Mouse (Mus musculus): Measurements from ENCODE around the gene Tnfrsf14. TPM values are rescaled to one million over a fixed set of nuclear protein-coding genes. Genes with fewer than 3 reads are reported as not detected.
A peak's percentile ranks its signal among the peaks of the same experiment; 100 is the strongest.

Tnfrsf14 gene
- polyA plus RNA-seq, 1 experiment from 2014 or later: 1.5 TPM

DNA sequence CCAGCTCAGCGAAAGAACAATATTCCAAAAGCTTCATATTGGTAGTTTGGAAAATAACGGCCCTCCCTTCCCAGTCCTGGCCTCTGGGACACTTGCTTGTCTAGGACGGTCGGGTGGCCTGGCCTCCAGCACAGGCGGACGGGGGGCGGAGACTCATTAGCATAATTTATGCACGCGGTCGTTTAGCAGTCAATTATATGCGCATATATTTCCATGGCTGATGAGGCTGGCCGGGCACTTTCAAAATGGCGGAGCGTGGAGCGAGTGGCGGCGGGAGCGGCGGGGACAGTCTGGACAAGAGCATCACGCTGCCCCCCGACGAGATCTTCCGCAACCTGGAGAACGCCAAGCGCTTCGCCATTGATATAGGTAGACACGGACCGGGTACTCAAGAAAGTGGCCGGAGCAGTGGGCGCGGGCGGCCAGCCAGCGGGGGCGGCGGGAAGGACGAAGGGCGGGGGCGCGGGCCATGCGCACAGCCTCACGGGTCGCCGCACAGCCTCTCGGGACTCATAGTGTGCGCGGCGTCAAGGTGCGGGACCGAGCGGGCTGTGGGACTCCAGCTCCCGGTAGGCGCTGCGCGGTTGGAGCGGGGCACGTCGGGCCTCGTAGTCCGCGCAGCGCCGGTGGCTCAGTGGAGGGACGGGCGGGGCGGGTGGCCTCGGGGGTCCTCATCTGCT lies 35.7 kb upstream of the Tnfrsf14 start, which contains the start of gene Pank4:
Gene Pank4 (plus strand): TSS at position 223 of the 680 bp plus-strand sequence.
- Histone ChIP-seq H3K9ac (replicated peaks; ENCODE audit: low read depth) (peak within 1 kb of the TSS; percentile 56), H3K36me3 (ENCODE audit: insufficient read depth, low read length) (no peaks in the 10 kb centered on the region), H3K27me3 (replicated peaks; ENCODE audit: insufficient read depth, low read length) (peaks cover 41% of the 10 kb centered on the region), H3K4me1 (ENCODE audit: insufficient read depth, low read depth, low read length) (peaks cover 3% of the 10 kb centered on the region; the same call in 1 of the 2 replicates), H3K9me3 (ENCODE audit: low read length) (no peaks in the 10 kb centered on the region), H3K4me2 (replicated peaks; ENCODE audit: low read depth, low read length) (peak within 1 kb of the TSS; percentile 81), H3K4me3 (ENCODE audit: low read depth, low read length) (peak within 1 kb of the TSS; percentile 82), H3K27ac (ENCODE audit: low read length) (peak within 1 kb of the TSS; percentile 83)
- no peak for TF ChIP-seq EP300 (IDR thresholded peaks at IDR 0.05)
- TF ChIP-seq CTCF (IDR thresholded peaks at IDR 0.05): no peak
- peak; percentile 96 for ATAC-seq
- WGBS: 1% methylated on average over 45 of the region's 66 CpGs
- peak; percentile 97 for DNase-seq (ENCODE audit: low spot score)

DNA sequence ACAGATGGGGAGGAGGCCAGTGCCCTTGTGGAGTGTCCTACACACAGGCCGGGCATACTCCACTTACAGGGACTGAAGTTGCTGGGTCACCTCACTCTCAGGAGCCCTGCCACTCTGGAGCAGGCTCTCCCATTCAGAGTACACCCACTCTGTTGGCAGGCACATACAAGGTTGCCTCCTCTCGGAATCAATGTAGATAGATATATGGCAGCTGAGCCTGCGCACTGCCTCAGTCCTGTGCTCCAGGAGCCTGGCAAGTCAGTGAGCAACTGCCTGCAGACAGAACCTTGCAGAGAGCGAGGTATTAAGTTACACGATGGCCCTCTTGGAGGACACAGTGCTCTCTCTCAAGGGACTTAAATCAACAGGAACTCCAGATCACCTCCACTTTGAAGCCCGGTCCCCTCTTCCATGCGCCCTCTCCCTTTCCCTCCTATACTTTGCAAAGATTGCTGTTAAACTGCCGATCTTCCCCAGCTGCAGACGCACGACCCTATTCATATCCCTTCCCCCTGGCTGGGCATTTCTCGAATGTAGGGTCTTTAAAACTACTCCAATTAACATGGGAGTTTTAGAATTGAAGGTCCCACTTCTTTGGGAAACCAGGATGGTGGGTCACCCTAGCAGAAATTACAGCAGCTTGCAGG lies 35.0 kb upstream of the Tnfrsf14 start:
- no peak for ATAC-seq

DNA sequence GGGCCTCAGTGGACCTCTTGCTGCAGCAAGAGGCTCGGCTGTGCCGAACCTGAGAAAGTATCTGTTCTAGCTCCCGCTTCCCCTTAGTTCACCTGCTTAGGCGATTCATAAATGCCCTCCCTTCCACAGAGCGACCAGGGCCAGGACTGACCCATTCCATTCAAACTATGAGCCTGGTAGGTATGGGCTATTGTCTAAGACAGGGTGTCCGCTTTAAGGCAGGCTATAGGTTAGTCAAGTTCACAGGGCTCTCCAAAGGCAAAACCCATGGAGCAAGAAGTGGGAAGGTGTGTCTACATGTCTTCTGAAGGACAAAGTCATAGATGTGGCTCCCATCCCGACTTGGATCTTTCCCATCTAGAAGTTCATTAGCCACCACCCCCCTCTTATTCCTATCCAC lies 34.3 kb upstream of the Tnfrsf14 start:
- no peak for TF ChIP-seq CTCF (IDR thresholded peaks at IDR 0.05)
- TF ChIP-seq EP300 (IDR thresholded peaks at IDR 0.05): no peak
- WGBS: 79% methylated on average over 7 of the region's 7 CpGs
- peaks cover 3% of the 10 kb centered on the region; the same call in 1 of the 2 replicates for H3K4me1 ChIP-seq (ENCODE audit: insufficient read depth, low read depth, low read length)
- H3K27me3 ChIP-seq (replicated peaks; ENCODE audit: insufficient read depth, low read length): peaks cover 51% of the 10 kb centered on the region
- DNase-seq (ENCODE audit: low spot score): no peak
- H3K4me2 ChIP-seq (replicated peaks; ENCODE audit: low read depth, low read length): no peak overlapping the region
- H3K36me3 ChIP-seq (ENCODE audit: insufficient read depth, low read length): no peaks in the 10 kb centered on the region
- no peak for ATAC-seq
- no peak overlapping the region for H3K27ac ChIP-seq (ENCODE audit: low read length)
- no peak overlapping the region for H3K9ac ChIP-seq (replicated peaks; ENCODE audit: low read depth)
- no peak overlapping the region for H3K4me3 ChIP-seq (ENCODE audit: low read depth, low read length)
- H3K9me3 ChIP-seq (ENCODE audit: low read length): no peaks in the 10 kb centered on the region

More for the DNA sequence above, 35.0 kb upstream of the Tnfrsf14 start:
- Histone ChIP-seq H3K4me2 (replicated peaks; ENCODE audit: low read depth, low read length) (peak overlapping the region; percentile 81), H3K36me3 (ENCODE audit: insufficient read depth, low read length) (no peaks in the 10 kb centered on the region), H3K27me3 (replicated peaks; ENCODE audit: insufficient read depth, low read length) (peaks cover 48% of the 10 kb centered on the region), H3K9me3 (ENCODE audit: low read length) (no peaks in the 10 kb centered on the region), H3K9ac (replicated peaks; ENCODE audit: low read depth) (peak overlapping the region; percentile 56; the same call in 1 of the 2 replicates), H3K4me3 (ENCODE audit: low read depth, low read length) (peak overlapping the region; percentile 82), H3K4me1 (ENCODE audit: insufficient read depth, low read depth, low read length) (peaks cover 3% of the 10 kb centered on the region; the same call in 1 of the 2 replicates), H3K27ac (ENCODE audit: low read length) (no peak overlapping the region)
- no peak for DNase-seq (ENCODE audit: low spot score)
- 37% methylated on average over 11 of the region's 11 CpGs for WGBS
- TF ChIP-seq CTCF (IDR thresholded peaks at IDR 0.05) (no peak), EP300 (IDR thresholded peaks at IDR 0.05) (no peak)

DNA sequence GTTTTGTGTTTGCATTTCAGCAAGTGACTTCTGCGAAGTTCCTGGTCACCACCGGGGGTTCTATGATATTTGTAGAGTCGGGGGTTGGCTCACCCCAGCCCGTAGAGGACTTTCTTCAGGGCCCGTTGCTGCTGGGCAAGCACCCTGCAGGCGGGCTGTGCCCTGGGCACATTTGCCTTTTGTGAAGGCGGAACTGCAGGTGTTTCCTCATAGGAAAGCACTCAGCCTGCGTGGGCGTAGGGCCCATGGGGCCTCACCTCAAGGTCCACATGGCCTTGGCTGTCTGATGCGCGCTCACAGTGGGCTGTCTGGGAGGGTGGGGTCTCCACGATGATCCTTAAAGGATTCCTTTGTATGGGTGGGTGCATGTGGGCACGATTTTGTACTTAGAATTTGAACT lies 33.5 kb upstream of the Tnfrsf14 start:
- Histone ChIP-seq H3K4me1 (ENCODE audit: insufficient read depth, low read depth, low read length) (peaks cover 3% of the 10 kb centered on the region; the same call in 1 of the 2 replicates), H3K9me3 (ENCODE audit: low read length) (no peaks in the 10 kb centered on the region), H3K4me2 (replicated peaks; ENCODE audit: low read depth, low read length) (peak overlapping the region; percentile 70; the same call in 1 of the 2 replicates), H3K9ac (replicated peaks; ENCODE audit: low read depth) (no peak overlapping the region), H3K27me3 (replicated peaks; ENCODE audit: insufficient read depth, low read length) (peaks cover 51% of the 10 kb centered on the region), H3K36me3 (ENCODE audit: insufficient read depth, low read length) (no peaks in the 10 kb centered on the region), H3K4me3 (ENCODE audit: low read depth, low read length) (0 out of 2 replicates have a peak overlapping the region, but pooled peaks have one; percentile 33), H3K27ac (ENCODE audit: low read length) (no peak overlapping the region)
- DNase-seq (ENCODE audit: low spot score) (no peak), ATAC-seq (no peak)
- TF ChIP-seq EP300 (IDR thresholded peaks at IDR 0.05): no peak
- TF ChIP-seq CTCF (IDR thresholded peaks at IDR 0.05): no peak
- 33% methylated on average over 13 of the region's 13 CpGs for WGBS

DNA sequence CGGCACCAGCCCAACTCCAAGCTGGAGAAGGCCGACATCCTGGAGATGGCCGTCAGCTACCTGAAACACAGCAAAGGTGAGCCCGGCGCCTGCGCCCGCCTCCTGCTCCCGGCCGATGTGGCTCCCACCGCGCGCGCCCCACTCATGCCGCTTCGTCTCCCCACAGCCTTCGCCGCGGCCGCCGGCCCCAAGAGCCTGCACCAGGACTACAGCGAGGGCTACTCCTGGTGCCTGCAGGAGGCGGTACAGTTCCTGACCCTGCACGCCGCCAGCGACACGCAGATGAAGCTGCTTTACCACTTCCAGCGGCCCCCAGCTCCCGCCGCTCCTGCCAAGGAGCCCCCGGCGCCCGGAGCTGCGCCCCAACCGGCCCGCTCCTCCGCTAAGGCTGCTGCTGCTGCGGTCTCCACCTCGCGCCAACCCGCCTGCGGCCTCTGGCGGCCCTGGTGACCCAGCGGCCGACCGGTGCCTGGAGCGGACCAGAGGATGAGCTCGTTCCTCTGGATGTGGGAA lies 32.9 kb upstream of the Tnfrsf14 start:
- Histone ChIP-seq H3K9ac (replicated peaks; ENCODE audit: low read depth) (no peak overlapping the region), H3K4me3 (ENCODE audit: low read depth, low read length) (peak overlapping the region; percentile 33), H3K4me1 (ENCODE audit: insufficient read depth, low read depth, low read length) (peaks cover 3% of the 10 kb centered on the region; the same call in 1 of the 2 replicates), H3K27ac (ENCODE audit: low read length) (no peak overlapping the region), H3K4me2 (replicated peaks; ENCODE audit: low read depth, low read length) (peak overlapping the region; percentile 70), H3K36me3 (ENCODE audit: insufficient read depth, low read length) (no peaks in the 10 kb centered on the region), H3K27me3 (replicated peaks; ENCODE audit: insufficient read depth, low read length) (peaks cover 51% of the 10 kb centered on the region), H3K9me3 (ENCODE audit: low read length) (no peaks in the 10 kb centered on the region)
- peak; percentile 21 for DNase-seq (ENCODE audit: low spot score)
- under 1% methylated on average over 29 of the region's 47 CpGs for WGBS
- no peak for ATAC-seq
- peak; percentile 50 for TF ChIP-seq CTCF (IDR thresholded peaks at IDR 0.05)
- no peak for TF ChIP-seq EP300 (IDR thresholded peaks at IDR 0.05)

DNA sequence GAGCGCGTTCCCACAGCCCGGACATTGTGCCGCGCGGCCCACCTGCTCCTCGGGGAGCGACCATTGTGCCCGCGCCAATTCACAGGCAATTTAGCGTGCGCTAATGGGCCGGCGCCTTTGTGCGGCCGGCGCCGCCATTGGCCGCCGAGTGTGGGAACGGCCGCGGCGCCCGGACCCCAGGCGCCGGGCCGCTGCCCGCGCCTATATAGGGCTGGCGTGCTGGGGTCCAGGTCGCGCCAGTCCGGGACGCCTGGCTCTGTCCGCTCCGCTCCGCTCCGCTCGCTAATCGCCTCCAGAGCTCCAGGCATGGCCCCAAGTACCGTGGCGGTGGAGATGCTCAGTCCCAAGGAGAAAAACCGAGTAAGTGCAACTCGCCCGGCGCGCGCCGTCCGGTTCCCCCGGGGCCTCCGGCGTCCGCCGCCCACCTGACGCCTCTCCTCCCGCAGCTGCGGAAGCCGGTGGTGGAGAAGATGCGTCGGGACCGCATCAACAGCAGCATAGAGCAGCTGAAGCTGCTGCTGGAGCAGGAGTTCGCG lies 32.4 kb upstream of the Tnfrsf14 start, which contains the start of gene Hes5:
Gene Hes5 (plus strand): TSS at position 234 of the 536 bp plus-strand sequence.
- peaks cover 3% of the 10 kb centered on the region; the same call in 1 of the 2 replicates for H3K4me1 ChIP-seq (ENCODE audit: insufficient read depth, low read depth, low read length)
- H3K9ac ChIP-seq (replicated peaks; ENCODE audit: low read depth): no peak within 1 kb of the TSS
- DNase-seq (ENCODE audit: low spot score): no peak

More for the DNA sequence above, 32.4 kb upstream of the Tnfrsf14 start, which contains the start of gene Hes5:
- no peak for ATAC-seq
- H3K9me3 ChIP-seq (ENCODE audit: low read length): no peaks in the 10 kb centered on the region
- peaks cover 51% of the 10 kb centered on the region for H3K27me3 ChIP-seq (replicated peaks; ENCODE audit: insufficient read depth, low read length)
- peak within 1 kb of the TSS; percentile 33 for H3K4me3 ChIP-seq (ENCODE audit: low read depth, low read length)
- H3K4me2 ChIP-seq (replicated peaks; ENCODE audit: low read depth, low read length): peak within 1 kb of the TSS; percentile 70
- H3K36me3 ChIP-seq (ENCODE audit: insufficient read depth, low read length): no peaks in the 10 kb centered on the region
- no peak within 1 kb of the TSS for H3K27ac ChIP-seq (ENCODE audit: low read length)
- TF ChIP-seq CTCF (IDR thresholded peaks at IDR 0.05) (no peak), EP300 (IDR thresholded peaks at IDR 0.05) (no peak)
- 1% methylated on average over 49 of the region's 65 CpGs for WGBS

Data from lung, postnatal 0 days (tissue).